Mouse (Mus musculus) 3134 (cell line): ENCODE measurements around the gene Cyfip2.

Experiments used
- DNase-seq: peaks from one replicate; pipeline ENCODE4 v3.0.0-alpha.2; 2011; ENCODE audit warnings: low spot score; ENCODE audit not compliant: insufficient read length; ENCODE audit errors: extremely low read depth

Cyfip2 gene

DNA sequence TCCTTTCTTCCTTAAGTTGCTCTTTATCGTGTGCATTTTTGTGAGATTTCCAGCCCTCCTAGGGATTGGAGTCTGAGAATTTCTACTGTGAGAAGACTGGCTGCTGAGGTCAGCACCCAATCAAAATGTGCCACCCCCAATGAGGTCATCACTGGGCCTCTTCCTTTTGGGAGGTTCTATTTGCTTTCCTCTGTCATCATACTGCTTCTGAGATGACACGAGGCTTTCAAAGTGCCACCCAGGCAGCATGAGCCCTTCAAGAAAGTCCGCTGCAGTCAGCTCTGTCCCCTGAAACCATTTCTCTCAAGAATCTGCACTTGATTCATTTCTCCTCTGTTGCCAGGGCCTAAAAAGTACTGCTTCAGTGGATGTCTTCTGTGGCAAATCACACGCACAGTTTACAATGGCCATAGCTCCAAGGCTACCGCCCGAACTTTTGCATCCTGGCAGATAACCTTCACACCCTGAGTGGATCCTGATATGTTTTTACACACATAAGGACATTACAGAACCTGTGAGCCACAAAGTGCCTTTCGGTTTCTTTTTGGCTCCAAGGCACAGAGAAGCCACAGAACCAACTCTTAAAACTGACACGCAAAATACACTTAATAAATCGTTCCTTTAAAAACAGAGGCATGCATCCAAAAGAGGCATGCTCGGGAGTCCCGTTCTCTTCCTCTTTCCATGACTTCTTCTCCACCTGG lies 4.2 kb downstream of the Cyfip2 start:
- DNase-seq = no peak

DNA sequence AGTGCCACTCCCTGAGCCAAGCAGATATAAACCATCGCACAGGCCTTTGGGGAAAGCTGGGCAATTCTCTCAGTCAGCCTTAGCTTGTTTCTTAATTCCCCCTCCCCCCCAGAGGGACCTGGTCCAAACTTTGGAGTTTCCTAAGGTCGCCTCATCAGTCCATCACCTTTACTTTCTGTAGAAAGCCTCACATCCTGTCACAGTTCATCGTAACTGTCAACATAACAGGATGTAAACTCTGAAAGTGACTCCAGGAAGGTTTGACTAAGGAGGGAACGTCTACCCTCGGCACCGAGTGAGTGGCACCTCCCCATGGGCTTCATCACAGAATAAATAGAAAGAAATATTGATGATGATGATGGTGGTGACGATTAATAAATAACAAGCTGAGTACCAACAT lies 4.9 kb downstream of the Cyfip2 start:
- DNase-seq = no peak

DNA sequence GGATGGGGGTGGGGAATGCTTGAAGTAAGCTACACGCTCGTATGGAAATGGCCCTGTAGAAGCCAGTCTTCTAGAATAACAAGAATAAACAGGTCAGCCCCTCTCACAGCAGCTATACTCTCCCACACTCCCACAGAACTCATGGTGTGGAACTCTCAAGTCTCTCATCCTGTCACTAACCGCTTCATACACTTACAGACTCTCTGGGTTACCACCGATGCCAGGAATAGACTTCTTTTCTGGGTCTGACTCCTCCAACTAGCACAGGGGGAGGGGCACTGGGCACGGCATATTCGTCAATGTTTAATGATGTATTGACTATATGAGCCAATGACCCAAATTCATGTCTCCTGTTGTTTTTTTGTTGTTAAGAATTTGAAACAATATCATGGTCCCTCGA lies 5.9 kb downstream of the Cyfip2 start:
- no peak for DNase-seq

DNA sequence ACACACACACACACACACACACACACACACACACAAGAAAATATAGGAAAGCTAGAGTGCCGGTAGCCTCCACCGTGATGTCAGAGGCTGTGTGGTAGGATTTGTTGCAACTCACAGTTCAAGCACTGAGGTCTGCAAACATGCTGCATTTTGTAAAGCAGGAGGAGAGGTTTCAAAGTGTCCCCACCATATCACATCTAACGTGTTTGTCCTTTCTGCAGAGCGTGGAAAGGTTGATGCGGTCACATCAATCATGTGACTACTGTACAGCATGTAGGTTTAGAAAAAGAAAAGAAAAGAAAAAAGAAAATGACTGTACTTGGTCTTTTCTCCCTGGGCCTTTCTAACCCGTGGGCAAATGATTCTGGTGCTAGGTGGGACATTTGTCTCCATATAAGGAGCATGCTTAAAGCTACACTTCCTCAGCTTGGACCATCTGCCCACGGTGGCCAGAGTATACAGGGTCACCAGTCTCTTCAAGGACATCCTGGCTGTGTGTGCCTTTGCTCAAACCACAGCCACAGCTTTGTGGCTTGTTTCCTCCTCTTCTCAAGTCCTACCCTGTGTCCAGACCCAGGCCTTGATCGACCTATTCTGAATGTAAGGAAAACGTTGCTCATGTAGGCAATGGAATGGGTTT lies 6.7 kb downstream of the Cyfip2 start:
- DNase-seq = no peak

DNA sequence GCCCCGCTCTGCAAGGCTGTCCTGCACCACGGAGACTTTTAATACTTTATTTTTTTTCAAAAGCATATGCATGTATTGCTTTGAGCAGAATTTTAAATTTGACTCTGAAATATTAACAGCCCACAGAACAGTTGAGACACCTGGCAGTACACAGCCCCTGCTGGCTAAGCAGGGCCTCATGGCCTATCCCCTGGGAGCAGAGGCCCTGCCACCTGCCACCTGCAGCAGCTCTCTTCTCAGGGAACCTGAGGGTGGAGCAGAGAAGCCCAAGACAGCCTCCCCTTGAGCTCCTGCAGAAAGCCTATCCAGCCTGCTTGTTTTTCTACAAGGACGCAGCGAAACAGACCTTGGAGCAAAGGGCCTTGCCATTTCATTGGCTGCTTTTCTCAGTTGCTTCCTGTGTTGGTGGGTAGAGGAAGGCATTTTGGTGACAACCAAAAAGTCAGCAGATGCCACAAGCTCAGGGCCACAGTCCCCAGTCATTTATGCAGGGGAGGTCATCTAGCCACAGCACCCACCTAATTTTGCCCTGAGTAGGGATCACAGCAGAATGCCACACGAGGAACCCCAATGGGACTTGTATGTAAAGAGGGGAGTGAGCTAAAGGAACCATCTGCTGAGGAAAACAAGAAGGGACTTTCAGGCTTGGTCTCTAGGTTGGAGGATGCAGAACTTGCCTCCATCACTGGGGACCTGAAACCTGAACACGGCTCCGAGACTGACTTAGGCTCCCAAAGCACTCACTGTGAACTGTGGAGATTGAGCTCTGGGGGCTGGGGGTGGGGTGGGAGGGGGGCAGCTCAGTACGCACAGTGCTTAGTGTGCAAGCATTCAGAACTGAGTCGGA lies 7.6 kb downstream of the Cyfip2 start:
- no peak for DNase-seq

DNA sequence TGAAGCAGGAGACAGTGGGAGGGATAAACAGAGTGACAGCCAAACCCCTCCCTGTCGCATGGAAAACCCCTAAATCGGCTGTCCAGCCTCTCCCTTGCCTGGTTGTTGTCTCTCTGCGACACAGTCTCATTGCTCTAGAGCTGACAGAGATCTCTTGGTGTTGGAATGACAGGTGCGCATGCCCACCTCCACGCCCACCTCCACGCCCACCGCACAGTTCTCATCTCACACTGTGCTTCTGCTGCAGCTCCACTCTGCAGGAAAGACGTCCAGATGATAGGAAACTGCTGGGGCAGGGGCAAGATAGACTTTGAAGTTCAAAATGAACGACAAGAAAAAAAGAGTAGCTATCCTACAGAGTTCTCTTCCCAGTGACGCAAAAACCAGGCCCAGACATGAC lies 8.6 kb downstream of the Cyfip2 start:
- DNase-seq = no peak

DNA sequence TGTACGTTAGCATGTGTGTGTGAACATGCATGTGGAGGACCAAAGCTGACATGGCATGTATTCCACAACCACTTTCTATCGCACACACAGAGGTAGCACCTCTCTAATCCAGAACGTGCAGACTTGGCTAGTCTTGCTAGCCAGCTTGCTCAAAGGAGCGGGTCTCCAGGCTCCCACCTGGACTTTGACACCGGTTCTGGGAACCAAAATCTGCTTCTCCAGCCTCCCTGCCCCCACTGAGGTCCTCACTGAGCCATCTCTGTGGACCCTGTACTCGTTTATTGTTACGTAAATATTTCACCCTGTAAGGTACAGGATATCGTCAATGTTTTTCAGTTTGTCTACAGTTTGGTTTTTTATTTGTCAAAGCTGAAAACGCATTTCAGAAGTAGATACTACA lies 10.2 kb downstream of the Cyfip2 start:
- no peak for DNase-seq

DNA sequence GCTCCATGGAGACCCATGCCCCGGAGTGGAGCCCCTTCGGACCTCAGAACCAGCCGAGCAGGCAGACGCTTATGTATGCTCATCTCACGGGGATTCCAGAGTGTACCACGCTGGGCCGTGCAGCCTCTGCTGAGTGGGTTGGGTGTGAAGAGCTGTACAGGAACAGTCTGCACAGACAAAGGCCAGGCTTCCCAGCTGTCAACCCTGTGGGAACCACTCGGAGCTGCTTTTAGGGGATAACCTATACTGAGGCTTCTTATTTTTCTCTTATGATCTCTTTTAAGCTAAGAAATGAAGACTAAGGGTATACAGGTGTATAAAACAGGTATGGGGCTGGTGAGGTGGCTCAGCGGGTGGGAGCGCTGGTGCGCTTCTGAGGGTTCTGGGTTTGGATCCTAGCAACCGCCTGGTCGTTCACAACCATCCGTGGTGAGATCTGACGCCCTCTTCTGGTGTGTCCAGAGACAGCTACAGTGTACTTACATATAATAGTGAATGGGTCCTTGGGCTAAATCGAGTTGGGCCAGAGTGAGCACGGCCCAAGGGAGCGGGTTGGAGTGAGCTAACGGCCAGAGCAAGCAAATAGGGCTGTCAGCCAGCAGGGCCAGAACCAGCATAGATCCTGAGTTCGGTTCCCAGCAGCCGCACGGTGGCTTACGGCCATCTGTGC lies 10.9 kb downstream of the Cyfip2 start:
- no peak for DNase-seq

DNA sequence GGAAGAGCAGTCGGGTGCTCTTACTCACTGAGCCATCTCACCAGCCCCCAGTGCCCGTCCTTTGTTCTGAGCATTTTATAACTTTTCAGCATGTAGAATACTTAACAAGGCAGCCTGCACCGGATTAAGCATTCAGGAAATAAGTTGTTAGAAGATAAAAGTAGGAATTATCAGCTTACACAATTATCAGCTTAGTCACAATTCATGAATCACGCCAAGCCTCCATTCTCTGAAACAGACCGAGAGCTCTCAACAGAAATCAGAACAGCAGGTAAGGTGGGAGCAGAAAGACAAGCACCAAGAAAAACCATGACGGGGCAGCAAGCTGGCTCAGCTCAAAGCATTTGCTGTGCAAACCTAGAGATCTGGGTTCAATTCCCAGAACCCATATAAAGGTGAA lies 12.8 kb downstream of the Cyfip2 start:
- no peak for DNase-seq

DNA sequence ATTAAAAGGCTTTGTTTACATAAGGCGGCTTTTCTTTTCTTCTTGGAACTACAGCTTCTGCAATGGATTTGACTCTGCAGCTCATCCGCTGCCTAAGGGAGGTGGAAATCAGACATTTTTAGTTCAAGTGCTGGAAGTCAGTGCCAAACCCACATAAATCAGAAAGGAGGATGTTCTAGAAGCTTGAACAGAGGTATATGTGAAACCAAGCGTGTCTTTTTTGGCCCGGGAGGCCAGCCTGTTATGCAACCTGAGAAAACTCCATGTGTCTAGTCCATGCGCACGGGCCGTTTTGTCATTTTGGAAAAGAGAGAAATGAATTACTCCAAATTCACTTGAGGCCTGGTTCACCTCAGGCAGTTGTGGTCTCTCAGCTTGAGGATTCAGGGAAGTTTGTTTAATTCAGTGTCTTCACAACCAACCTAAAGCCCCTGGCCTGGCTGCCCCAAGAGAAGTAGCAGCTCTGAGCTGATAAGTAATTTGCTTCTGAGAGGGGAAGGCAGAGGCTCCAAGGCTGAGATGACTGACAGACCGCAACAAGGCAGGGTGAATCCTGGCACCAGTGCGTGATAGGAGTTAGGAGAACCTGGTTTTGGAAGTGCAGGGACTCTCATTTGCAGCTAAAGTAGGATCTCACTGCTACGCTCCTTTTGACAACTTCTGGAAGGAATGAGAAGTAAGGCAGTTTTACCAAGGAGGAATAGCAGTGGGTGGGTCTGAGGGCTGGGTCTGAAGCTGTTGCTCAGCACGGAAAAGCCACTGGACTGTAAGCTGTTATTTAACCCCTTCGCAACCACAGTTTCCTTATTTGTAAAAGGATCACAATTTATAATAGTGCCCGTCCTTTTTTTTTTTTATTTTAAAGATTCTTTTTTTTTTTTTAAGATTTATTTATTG lies 13.5 kb downstream of the Cyfip2 start:
- no peak for DNase-seq

DNA sequence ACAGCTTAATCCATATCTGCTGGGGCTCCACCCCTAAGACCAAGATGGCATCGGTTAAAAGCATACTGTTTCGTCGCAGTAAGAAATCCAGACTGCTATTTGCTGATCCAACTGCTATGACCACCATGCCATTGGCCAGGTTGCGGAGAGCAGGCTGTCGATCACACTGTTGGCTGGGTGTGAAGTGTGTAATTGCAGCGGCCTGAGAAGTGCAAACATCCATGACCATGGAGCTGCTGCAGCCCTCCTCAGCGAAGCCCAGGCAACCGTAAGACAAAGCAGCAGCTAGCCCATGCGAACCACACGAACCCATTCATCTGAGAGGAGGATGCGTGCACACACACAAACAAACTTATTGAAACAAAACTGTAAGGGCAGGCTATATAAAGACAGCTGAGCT lies 18.3 kb downstream of the Cyfip2 start:
- DNase-seq = no peak

DNA sequence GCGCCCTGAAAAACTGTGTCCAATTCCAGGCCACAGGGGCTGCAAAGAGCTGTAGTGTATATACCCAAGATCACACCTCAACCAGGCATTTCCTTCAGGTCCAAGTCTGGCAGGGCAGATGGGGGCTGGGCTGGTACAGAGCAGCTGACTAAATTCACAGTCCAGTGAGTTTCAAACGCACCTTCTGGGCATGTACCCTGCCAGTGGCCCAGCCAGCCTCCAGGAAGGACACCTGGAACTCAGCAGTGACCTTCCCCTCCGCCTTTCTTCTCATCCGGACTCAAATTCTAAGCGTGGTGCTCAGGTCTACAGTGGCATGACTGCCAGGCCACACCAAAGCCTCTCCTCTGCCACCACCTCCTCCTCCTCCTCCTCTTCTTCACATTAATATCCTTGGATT lies 19.2 kb downstream of the Cyfip2 start:
- DNase-seq = no peak

DNA sequence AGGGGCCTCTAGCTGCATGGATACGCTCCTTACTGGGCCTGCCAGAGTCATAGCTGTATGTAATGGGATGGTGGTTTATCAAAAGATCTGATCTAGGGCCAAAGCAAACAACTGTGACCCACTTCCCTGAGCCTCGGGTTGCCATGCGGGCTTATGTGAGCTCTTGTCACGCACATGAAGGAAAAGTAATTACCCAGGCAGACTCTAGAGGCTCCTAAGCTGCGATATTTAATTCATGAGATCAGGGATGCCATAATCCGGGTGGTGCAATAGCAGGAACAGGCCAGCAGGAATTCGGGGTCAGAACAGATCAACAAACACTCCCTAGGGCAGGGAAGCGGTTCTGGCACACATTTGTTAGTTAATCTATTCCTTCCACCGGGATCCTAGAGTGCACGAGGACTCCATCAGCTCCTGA lies 21.7 kb downstream of the Cyfip2 start:
- DNase-seq = no peak

DNA sequence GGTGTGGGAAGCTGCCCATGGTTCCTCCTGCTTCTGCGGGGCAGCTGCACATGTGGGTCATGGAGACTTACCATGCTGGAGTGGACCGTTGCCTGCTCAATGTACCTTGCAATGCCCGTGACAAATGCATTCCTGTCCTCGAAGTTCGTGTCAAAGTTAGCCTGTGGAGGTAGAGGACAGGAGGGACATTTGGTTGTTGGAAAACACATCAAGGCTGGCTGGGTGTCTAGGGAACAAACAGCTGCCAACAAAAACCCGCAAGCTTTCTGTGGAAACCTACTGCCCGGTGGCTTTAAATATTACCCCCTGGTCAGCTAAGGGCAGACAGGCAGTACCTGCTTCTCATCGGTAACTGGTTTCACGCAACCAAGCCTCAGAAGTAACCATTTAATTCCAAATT lies 23.1 kb downstream of the Cyfip2 start:
- no peak for DNase-seq

DNA sequence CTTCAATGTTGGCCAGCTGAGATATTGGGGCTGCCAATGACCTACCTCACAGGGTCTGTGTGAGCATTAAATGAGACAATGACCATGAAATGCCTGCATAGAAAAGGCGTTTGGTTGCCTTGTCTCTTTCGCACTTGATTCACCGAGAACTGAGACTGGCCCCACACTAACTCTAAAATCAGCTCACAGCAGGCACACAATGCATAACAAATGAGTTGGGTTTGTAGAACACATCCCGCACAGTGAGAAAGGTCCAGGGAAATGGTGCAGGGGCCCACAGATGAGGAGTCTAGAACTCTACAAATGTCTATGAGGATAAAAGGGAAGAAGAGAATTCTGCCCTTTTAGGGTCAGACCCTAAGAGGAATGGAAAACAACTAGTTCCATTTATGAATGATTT lies 23.6 kb downstream of the Cyfip2 start:
- no peak for DNase-seq

DNA sequence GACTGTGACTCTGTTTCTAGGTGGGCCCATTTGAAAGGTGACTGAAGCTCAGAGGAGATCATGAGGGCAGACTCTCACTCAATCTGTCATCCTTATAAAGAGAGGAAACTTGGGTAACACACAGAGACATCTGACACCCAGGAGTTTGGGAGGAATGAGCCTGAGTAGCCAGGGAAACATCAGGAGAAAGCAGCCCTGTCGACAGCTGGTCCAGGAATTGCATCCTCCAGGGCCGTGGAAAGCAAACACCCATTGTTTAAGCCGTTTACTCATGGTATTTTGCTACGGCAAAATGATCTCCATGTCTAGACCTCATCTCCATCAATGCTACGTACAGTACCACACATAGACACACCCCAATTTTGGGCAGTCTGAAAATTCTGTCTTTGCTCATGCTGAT lies 24.6 kb downstream of the Cyfip2 start:
- no peak for DNase-seq

DNA sequence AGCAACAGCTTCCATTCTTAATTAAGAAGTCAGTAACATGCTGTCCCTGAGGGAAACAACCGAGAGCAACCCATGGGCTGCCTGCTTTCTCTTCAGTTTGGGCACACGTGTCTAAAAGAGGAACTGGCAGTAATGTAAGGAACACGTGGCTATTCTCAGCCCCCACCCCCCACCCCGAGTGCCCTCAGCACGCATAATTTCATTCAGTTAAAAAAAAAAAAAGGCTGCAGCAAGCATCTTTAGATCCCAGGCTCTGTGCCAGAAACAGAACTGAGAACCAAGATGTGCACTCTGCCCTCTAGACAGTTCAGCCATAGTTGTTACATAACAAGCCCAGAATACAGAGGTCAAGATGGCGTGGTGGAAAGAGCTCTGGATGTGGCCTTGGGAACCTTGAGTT lies 25.9 kb downstream of the Cyfip2 start:
- DNase-seq = no peak

DNA sequence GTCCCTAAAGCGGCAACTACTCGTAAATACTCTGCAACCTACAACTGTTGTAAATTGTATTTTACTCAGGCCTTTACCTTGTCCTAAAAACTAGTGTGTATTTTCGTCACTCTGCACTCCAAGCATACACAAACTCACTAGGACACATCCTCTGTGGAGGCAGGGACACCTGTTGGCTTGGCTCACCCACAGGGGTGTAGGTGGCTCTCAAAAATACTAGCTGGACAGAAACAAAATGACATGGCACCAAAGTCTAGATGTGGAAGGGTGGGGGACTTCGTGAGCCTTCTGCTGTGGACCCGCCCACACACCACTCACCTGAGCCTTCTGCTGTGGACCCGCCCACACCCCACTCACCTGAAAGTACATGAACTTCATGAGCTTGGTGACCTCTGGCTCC lies 28.9 kb downstream of the Cyfip2 start:
- no peak for DNase-seq

DNA sequence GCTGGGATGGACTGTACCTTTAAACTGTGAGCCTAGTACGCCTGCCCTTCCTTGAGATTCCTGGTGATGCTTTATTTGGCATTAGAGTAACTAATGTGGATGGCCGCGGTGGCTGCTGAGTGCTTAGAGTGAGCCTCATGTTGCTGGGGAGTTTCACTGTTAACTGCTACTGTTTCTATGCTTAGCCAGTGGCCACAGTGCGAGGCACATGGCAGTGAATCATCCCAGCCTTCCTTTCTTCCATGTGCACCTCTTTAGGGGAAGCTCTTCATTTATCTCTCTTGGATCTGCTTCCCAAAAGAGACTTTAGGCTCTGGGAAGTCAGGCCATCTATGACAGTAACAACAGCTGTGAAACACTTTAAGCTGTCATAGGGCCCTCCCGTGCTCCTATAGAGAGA lies 30.0 kb downstream of the Cyfip2 start:
- no peak for DNase-seq

DNA sequence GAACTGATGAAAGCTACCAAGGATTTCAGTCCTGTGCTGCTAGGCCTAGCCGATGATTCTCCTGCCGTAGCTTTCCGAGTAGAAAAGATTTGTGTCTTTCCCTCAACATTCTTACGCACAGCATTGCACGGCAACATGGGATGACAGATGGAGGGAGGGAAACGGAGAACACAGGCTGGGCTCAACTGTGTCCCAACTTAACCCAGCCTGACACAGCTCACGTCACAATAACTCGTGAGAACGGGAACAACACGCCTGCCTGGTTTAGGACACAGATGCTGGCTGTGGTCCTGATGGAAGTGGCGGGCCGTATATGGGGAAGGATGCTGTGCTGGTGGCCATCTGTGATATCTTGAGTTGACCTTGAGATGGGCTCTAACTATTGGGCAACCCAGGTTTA lies 34.0 kb downstream of the Cyfip2 start:
- no peak for DNase-seq
